Mouse (Mus musculus) cerebellum, adult 2 months (tissue): ENCODE results near the gene Mapk7.

Experiments
- CTCF ChIP-seq: fragments of 200-500 bp; IDR thresholded peaks from 2 replicates; pipeline ENCODE4 v1.5.1; 2011; ENCODE audit warnings: low read depth, mild to moderate bottlenecking, control low read depth, low read length, moderate library complexity, borderline replicate concordance; ENCODE audit not compliant: insufficient read depth
- POLR2A ChIP-seq: fragments of 200-500 bp; IDR thresholded peaks from 2 replicates; pipeline ENCODE4 v1.6.1; 2011; ENCODE audit warnings: low read length, control low read depth, borderline replicate concordance; ENCODE audit not compliant: insufficient read depth

DNA sequence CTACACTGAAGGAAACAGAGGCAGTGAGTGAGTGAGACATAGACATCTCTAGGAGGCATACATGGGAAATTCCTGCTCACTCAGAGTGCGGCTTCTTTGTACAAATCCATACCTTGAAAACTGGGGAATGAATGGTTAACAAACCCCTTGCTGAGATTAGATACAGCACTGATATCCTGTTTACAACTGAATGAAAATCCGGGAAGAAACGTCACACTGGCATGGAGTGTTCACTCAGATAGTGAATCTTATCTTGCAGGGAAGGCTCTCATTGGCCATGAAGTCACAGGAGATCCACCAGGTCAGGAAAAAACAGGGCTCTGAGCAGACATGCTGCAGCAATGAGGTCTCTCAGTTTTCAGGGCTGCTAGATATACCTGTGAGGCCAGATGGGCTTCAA is 42.7 kb upstream of the Mapk7 start:
- no peak for TF ChIP-seq CTCF
- no peak for TF ChIP-seq POLR2A
